In genomic region chr2:24353042-24353441, GRCm38 (mm10) we compare ENCODE assay signal across 38 mouse cellular contexts. TPM values are rescaled to one million over a fixed set of nuclear protein-coding genes. Genes with fewer than 3 reads are reported as not detected.
"Had no signal": no experiment of that assay in that cellular context is flagged by ENCODE, and none has a peak within 500 bp of the region (broad histone marks: within the 10 kb centered on the region; RNA-seq: fewer than 3 reads in every experiment).

No protein-coding gene starts in this region.

- H3K4me1 ChIP-seq: limb, embryonic 10.5 days; limb, embryonic 12.5 days; limb, embryonic 13.5 days; limb, embryonic 15.5 days; liver, embryonic 12.5 days; liver, embryonic 13.5 days; liver, embryonic 15.5 days; lung, embryonic 15.5 days; midbrain, embryonic 10.5 days; midbrain, embryonic 12.5 days; midbrain, embryonic 13.5 days; midbrain, embryonic 15.5 days; neural tube, embryonic 12.5 days; neural tube, embryonic 13.5 days had no signal

- DNase-seq: left cerebral cortex, postnatal 4 days; liver; liver, embryonic 13.5 days; liver, postnatal 0 days; lung, adult 18-20 months; lung, adult 2 months; lung, embryonic 14.5 days; lung, postnatal 10 days; lung, postnatal 14 days; lung, postnatal 36 days; lung, postnatal 4 days; midbrain, embryonic 14.5 days had no signal

- H3K9me3 ChIP-seq: limb, embryonic 10.5 days; limb, embryonic 12.5 days; limb, embryonic 13.5 days; limb, embryonic 15.5 days; liver, embryonic 12.5 days; liver, embryonic 13.5 days; liver, embryonic 15.5 days; lung, embryonic 15.5 days; megakaryocyte, embryonic 14.5 days; midbrain, embryonic 10.5 days; midbrain, embryonic 12.5 days; midbrain, embryonic 13.5 days; midbrain, embryonic 15.5 days; neural tube, embryonic 12.5 days; neural tube, embryonic 13.5 days had no signal

- H3K4me3 ChIP-seq: limb, embryonic 10.5 days; limb, embryonic 12.5 days; limb, embryonic 13.5 days; limb, embryonic 15.5 days; liver, embryonic 12.5 days; liver, embryonic 13.5 days; liver, embryonic 15.5 days; lung, embryonic 15.5 days; megakaryocyte, embryonic 14.5 days; midbrain, embryonic 10.5 days; midbrain, embryonic 12.5 days; midbrain, embryonic 13.5 days; midbrain, embryonic 15.5 days; neural tube, embryonic 12.5 days; neural tube, embryonic 13.5 days had no signal

- H3K9ac ChIP-seq: limb, embryonic 12.5 days; limb, embryonic 13.5 days; limb, embryonic 15.5 days; liver, embryonic 12.5 days; liver, embryonic 13.5 days; liver, embryonic 14.5 days; liver, embryonic 15.5 days; liver, postnatal 0 days; lung, embryonic 14.5 days; lung, embryonic 15.5 days; midbrain, embryonic 12.5 days; midbrain, embryonic 13.5 days; midbrain, embryonic 15.5 days; neural tube, embryonic 12.5 days; neural tube, embryonic 13.5 days had no signal

- H3K27me3 ChIP-seq: limb, embryonic 12.5 days; limb, embryonic 13.5 days; limb, embryonic 15.5 days; liver, embryonic 12.5 days; liver, embryonic 13.5 days; liver, embryonic 15.5 days; lung, embryonic 15.5 days; midbrain, embryonic 12.5 days; midbrain, embryonic 13.5 days; midbrain, embryonic 15.5 days; neural tube, embryonic 12.5 days; neural tube, embryonic 13.5 days had no signal

- H3K36me3 ChIP-seq: limb, embryonic 10.5 days; limb, embryonic 12.5 days; limb, embryonic 13.5 days; limb, embryonic 15.5 days; liver, embryonic 12.5 days; liver, embryonic 13.5 days; liver, embryonic 15.5 days; lung, embryonic 15.5 days; midbrain, embryonic 10.5 days; midbrain, embryonic 12.5 days; midbrain, embryonic 13.5 days; midbrain, embryonic 15.5 days; neural tube, embryonic 12.5 days; neural tube, embryonic 13.5 days had no signal

- H3K27ac ChIP-seq: limb, embryonic 10.5 days; limb, embryonic 12.5 days; limb, embryonic 13.5 days; limb, embryonic 15.5 days; liver, embryonic 12.5 days; liver, embryonic 13.5 days; liver, embryonic 14.5 days; liver, embryonic 15.5 days; lung, embryonic 15.5 days; macrophage; midbrain, embryonic 10.5 days; midbrain, embryonic 12.5 days; midbrain, embryonic 13.5 days; midbrain, embryonic 15.5 days; neural tube, embryonic 12.5 days; neural tube, embryonic 13.5 days had no signal

- ATAC-seq: liver, embryonic 12.5 days; liver, postnatal 0 days; lung, postnatal 0 days; midbrain, embryonic 13.5 days; midbrain, embryonic 15.5 days; midbrain, embryonic 16.5 days had no signal

- H3K4me2 ChIP-seq: limb, embryonic 12.5 days; limb, embryonic 13.5 days; limb, embryonic 15.5 days; liver, embryonic 11.5 days; liver, embryonic 12.5 days; liver, embryonic 13.5 days; liver, embryonic 15.5 days; lung, embryonic 14.5 days; lung, embryonic 15.5 days; midbrain, embryonic 11.5 days; midbrain, embryonic 12.5 days; midbrain, embryonic 13.5 days; midbrain, embryonic 15.5 days; neural tube, embryonic 12.5 days; neural tube, embryonic 13.5 days had no signal

RNA-seq across cellular contexts. Expression of gene Il1rn, which starts 16.4 kb away (rescaled TPM):
- total RNA-seq: left cerebral cortex, postnatal 10 days; left cerebral cortex, postnatal 14 days; left cerebral cortex, postnatal 25 days; left cerebral cortex, postnatal 36 days; left cerebral cortex, postnatal 4 days; megakaryocyte-erythroid progenitor cell, adult 5-6 weeks had no signal
- polyA plus RNA-seq: midbrain, embryonic 10.5 days; midbrain, embryonic 12.5 days; midbrain, embryonic 15.5 days; midbrain, embryonic 16.5 days; neural tube, embryonic 11.5 days had no signal
